Mouse (Mus musculus) heart, adult 2 months (tissue): ENCODE measurements at regions not wholly inside any gene's neighbourhood (a gene's known extent, or its start where the extent isn't known, plus 50 kb on each side); places are given as distances from the start of the nearest gene placed in this dataset.

Source experiments
- CTCF ChIP-seq: fragments of 200-600 bp; IDR thresholded peaks from 2 replicates; pipeline ENCODE4 v1.8.1; 2022; ENCODE audit warnings: antibody characterized with exemption, mild to moderate bottlenecking, moderate library complexity
- POLR2A ChIP-seq: fragments of 200-500 bp; IDR thresholded peaks from 2 replicates; pipeline ENCODE4 v1.6.1; 2011; ENCODE audit warnings: mild to moderate bottlenecking, low read depth, low read length, control low read depth; ENCODE audit not compliant: insufficient read depth

GRCm38 (mm10) chr14:48736969-48737860 is 63.6 kb upstream of the Otx2 start:
- no peak for TF ChIP-seq CTCF
- TF ChIP-seq POLR2A, result no peak
